Mouse (Mus musculus) neutrophil, adult 5-6 weeks (primary cell): ENCODE data around the gene Idh3b. TPM values are rescaled to one million over a fixed set of nuclear protein-coding genes. Genes with fewer than 3 reads are reported as not detected.

Experiments
- ATAC-seq: fragments of 151-379, 151-347 bp; 2 replicates; pipeline ENCODE4 v1.8.0; 2017; ENCODE audit warnings: mild to moderate bottlenecking, moderate TSS enrichment; ENCODE audit not compliant: insufficient number of reproducible peaks, poor library complexity, low FRiP score, severe bottlenecking; ENCODE audit errors: extremely low read depth
- total RNA-seq: library from RNA; stranded (forward); fragments of 200-1000 nt; gene quantifications from 2 replicates; pipeline ENCODE4 v1.2.3, GENCODE M21; 2017

Gene Idh3b
- total RNA-seq, 1 experiment from 2014 or later = 83.6 TPM

GRCm38 (mm10) chr2:130274149-130274861 lies 10.0 kb downstream of the Idh3b start, which contains the start of gene Nop56:
Gene Nop56 (plus strand): TSS chr2:130274430.
- peak; percentile 96 for ATAC-seq

- ATAC-seq = no peak
Observed at GRCm38 (mm10) chr2:130273732-130274131, 10.6 kb downstream of the Idh3b start.

- ATAC-seq = no peak
Observed at GRCm38 (mm10) chr2:130268074-130268473, 16.3 kb downstream of the Idh3b start.

- ATAC-seq = no peak
Observed at GRCm38 (mm10) chr2:130265520-130265919, 18.8 kb downstream of the Idh3b start.

GRCm38 (mm10) chr2:130262398-130262797 lies 21.9 kb downstream of the Idh3b start:
- ATAC-seq = no peak

GRCm38 (mm10) chr2:130261914-130262313 lies 22.4 kb downstream of the Idh3b start:
- ATAC-seq = no peak

- ATAC-seq = no peak
Observed at GRCm38 (mm10) chr2:130260822-130261221, 23.5 kb downstream of the Idh3b start.

GRCm38 (mm10) chr2:130256762-130257161 lies 27.6 kb downstream of the Idh3b start:
- no peak for ATAC-seq

GRCm38 (mm10) chr2:130248226-130248625 lies 36.1 kb downstream of the Idh3b start:
- ATAC-seq = no peak

- ATAC-seq = no peak
Observed at GRCm38 (mm10) chr2:130246912-130247311, 37.4 kb downstream of the Idh3b start.

Other genes with a start within 250 kb of the Idh3b start
- gene Tgm6, start 172.1 kb downstream of the Idh3b start, total RNA-seq = not detected in 2 replicates
- 64.6 and 67.4 TPM in 2 replicates for gene Snrpb, start 105.1 kb downstream of the Idh3b start, total RNA-seq
- gene Tmc2, start 89.4 kb downstream of the Idh3b start, total RNA-seq = not detected in 2 replicates
- 171 and 211 TPM in 2 replicates for gene Nop56, start 10.1 kb downstream of the Idh3b start, total RNA-seq
- not detected in 2 replicates for gene Ebf4, start 10.6 kb upstream of the Idh3b start, total RNA-seq
- 0.12 TPM in 1 of 2 replicates, not detected in the other for gene Cpxm1, start 113.0 kb upstream of the Idh3b start, total RNA-seq
- gene Gm28372, start 120.7 kb upstream of the Idh3b start, total RNA-seq = not detected in 2 replicates
- gene 1700020A23Rik, start 120.7 kb upstream of the Idh3b start, total RNA-seq = not detected in 2 replicates
- not detected in 2 replicates for gene Tmem239, start 121.9 kb upstream of the Idh3b start, total RNA-seq
- gene Vps16, start 139.8 kb upstream of the Idh3b start, total RNA-seq = 208 and 223 TPM in 2 replicates
- 16.9 TPM in 2 replicates for gene Pced1a, start 140.2 kb upstream of the Idh3b start, total RNA-seq
- gene Ptpra, start 165.7 kb upstream of the Idh3b start, total RNA-seq = 106 and 115 TPM in 2 replicates